Mouse (Mus musculus): ENCODE measurements around the gene Mfsd12. TPM values are rescaled to one million over a fixed set of nuclear protein-coding genes. Genes with fewer than 3 reads are reported as not detected.

Mfsd12 gene
- polyA plus RNA-seq, 1 experiment from 2014 or later: 18.1 TPM

DNA sequence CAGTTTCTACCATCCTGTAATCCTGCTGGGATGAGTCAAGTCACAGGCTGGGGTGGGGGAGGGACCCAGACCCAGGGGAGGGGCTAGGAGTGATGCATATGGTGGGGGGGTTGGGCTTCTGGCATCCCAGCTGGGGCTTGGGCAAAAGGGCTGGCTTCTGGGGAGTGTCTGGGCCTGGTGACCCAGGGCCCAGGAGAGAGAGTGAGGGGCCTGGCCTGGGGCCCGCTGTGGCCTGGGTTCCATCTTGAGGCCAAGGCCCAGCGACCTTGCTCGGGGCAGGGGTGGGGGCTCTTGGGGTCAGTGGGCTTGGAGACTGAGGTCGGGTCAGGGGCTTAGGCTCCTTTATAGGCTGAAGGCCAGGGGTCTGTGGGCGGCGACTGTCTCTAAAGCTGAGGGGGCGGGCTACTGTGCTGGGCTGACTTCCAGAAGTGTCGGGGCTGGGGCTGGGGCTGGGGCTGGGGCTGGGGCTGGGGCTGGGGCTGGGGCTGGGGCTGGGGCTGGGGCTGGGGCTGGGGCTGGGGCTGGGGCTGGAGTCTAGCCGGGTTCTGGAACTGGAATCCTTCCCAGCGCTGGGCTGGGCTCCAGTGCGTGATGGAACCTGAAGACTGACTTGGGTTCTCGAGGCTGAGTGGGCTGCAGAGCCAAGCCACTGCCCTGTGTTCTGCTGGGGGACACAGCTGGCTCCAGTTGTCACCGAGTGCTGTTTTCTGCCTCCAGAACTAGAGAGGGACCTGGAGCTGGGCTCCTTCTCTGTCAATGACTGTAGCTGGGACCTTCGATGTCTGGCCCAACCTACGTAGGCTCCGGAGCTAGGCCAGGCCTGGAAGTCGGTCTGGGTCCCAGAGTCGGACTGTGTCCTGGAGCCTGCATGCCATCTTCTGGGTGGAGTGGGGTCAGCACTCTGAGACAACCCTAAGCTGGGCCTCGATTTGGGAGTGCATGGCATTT, 21.6 kb upstream of the Mfsd12 start:
- Histone ChIP-seq H3K4me3 (ENCODE audit: low read depth, low read length) (no peak overlapping the region), H3K36me3 (ENCODE audit: control insufficient read depth, insufficient read depth, low read length) (no peaks in the 10 kb centered on the region), H3K4me1 (ENCODE audit: control insufficient read depth, insufficient read depth, low read length) (no peaks in the 10 kb centered on the region), H3K4me2 (ENCODE audit: low read length) (no peak overlapping the region), H3K9ac (ENCODE audit: low read depth, low read length) (peak overlapping the region; percentile 25; the same call in 1 of the 2 replicates), H3K27me3 (ENCODE audit: control insufficient read depth, insufficient read depth, low read depth, low read length) (peaks cover 18% of the 10 kb centered on the region), H3K27ac (ENCODE audit: low read length) (no peak overlapping the region), H3K9me3 (replicated peaks; ENCODE audit: control insufficient read depth, low read length, poor library complexity, severe bottlenecking) (no peaks in the 10 kb centered on the region)
- WGBS: 39% methylated on average over 17 of the region's 19 CpGs
- no peak for ATAC-seq

DNA sequence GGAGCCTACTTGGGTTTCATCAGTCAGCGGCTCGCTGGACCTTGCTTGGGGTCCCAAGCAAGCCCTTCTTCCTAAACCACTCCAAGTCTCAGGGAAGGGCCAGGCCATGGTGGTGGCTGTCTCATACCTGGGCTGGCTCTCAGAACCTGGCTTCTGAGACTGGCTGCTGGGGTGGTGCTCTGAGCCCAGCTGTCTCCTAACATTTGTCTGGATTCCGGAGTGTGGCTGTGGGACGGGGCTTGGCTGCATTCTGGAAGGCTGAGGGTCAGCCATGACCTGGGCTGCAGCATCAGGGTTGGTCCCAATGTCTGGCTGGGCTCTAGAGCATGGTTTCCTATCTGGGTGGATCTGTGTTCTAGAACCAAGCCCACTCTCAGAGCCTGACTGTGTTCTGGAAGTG, 20.7 kb upstream of the Mfsd12 start:
- Histone ChIP-seq H3K9me3 (replicated peaks; ENCODE audit: control insufficient read depth, low read length, poor library complexity, severe bottlenecking) (no peaks in the 10 kb centered on the region), H3K27ac (ENCODE audit: low read length) (no peak overlapping the region), H3K4me1 (ENCODE audit: control insufficient read depth, insufficient read depth, low read length) (no peaks in the 10 kb centered on the region), H3K4me3 (ENCODE audit: low read depth, low read length) (no peak overlapping the region), H3K9ac (ENCODE audit: low read depth, low read length) (no peak overlapping the region), H3K27me3 (ENCODE audit: control insufficient read depth, insufficient read depth, low read depth, low read length) (peaks cover 25% of the 10 kb centered on the region), H3K4me2 (ENCODE audit: low read length) (no peak overlapping the region), H3K36me3 (ENCODE audit: control insufficient read depth, insufficient read depth, low read length) (no peaks in the 10 kb centered on the region)
- WGBS: 96% methylated on average over 4 of the region's 4 CpGs
- no peak for ATAC-seq

DNA sequence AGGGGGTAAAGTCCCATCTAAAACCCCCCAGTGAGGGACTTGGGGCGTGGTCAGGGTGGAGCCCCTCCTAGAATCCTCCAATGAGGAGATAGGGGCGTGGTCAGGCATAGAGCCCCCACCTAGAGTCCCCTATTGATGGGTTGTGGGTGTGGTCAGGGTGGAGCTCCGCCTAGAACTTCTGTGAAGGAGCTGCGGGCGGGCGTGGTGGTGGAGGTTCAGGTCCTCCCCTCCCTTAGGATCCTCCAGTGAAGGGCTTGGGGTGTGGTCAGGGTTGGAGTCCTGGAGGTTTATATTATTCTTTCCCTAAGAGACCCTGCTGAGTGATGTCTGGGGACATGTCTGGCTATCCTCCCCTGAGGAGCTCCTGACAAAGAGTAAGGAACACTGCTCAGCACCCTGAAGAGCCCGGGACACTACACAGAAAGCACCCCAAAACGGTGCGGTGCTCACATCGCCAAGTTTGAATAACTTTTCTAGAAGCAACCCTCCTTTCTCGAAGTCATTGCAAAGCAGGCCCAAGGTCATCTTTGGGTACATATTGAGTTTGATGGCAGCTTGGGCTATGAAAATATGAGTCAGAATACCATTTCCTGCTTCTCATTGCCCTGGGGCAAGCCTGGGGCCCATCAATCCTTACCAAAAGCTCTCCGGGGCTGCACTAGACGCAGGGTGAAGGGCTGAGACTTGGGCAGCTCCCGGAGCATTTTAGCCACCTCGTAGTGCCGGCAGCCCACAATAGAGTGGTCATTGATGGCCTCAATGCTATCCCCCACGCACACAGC, 16.5 kb upstream of the Mfsd12 start:
- Histone ChIP-seq H3K27me3 (ENCODE audit: control insufficient read depth, insufficient read depth, low read depth, low read length) (peaks cover 38% of the 10 kb centered on the region), H3K4me2 (ENCODE audit: low read length) (no peak overlapping the region), H3K9ac (ENCODE audit: low read depth, low read length) (no peak overlapping the region), H3K4me1 (ENCODE audit: control insufficient read depth, insufficient read depth, low read length) (peaks cover 6% of the 10 kb centered on the region), H3K27ac (ENCODE audit: low read length) (no peak overlapping the region), H3K36me3 (ENCODE audit: control insufficient read depth, insufficient read depth, low read length) (no peaks in the 10 kb centered on the region), H3K4me3 (ENCODE audit: low read depth, low read length) (no peak overlapping the region), H3K9me3 (replicated peaks; ENCODE audit: control insufficient read depth, low read length, poor library complexity, severe bottlenecking) (no peaks in the 10 kb centered on the region)
- WGBS: 37% methylated on average over 17 of the region's 17 CpGs
- no peak for ATAC-seq

DNA sequence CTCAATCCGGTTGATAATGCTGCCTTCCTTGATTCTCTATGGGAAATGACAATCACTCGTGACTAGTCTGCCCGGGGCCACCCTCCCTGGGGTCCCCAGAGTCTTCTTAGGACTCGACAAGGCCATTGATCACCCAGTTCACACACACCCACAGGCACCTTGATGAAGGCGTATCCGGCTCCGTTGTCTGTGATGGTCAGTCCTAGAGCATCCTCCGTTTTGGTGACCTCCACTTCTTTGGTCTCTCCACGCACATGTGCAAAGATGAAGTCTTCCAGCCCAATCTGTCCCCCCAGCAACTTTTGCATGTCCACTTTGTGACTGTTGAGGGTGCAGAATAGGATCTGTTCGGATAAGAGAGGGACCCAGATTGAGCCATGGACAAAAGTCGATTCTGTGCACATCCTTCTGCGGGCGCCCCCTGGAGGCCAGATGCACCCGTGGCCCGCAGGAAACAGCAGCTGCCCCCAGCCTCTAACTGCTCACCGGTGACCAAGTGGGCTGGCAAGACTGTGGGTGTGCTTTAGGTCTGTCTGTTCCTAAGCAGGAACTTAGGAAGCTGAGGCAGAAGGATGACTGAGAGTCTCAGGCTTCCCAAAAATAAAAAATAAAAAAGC, 15.8 kb upstream of the Mfsd12 start:
- Histone ChIP-seq H3K9ac (ENCODE audit: low read depth, low read length) (no peak overlapping the region), H3K4me2 (ENCODE audit: low read length) (no peak overlapping the region), H3K9me3 (replicated peaks; ENCODE audit: control insufficient read depth, low read length, poor library complexity, severe bottlenecking) (no peaks in the 10 kb centered on the region), H3K36me3 (ENCODE audit: control insufficient read depth, insufficient read depth, low read length) (no peaks in the 10 kb centered on the region), H3K4me1 (ENCODE audit: control insufficient read depth, insufficient read depth, low read length) (peaks cover 8% of the 10 kb centered on the region), H3K27ac (ENCODE audit: low read length) (no peak overlapping the region), H3K4me3 (ENCODE audit: low read depth, low read length) (no peak overlapping the region), H3K27me3 (ENCODE audit: control insufficient read depth, insufficient read depth, low read depth, low read length) (peaks cover 38% of the 10 kb centered on the region)
- ATAC-seq: no peak
- WGBS: 40% methylated on average over 16 of the region's 16 CpGs

DNA sequence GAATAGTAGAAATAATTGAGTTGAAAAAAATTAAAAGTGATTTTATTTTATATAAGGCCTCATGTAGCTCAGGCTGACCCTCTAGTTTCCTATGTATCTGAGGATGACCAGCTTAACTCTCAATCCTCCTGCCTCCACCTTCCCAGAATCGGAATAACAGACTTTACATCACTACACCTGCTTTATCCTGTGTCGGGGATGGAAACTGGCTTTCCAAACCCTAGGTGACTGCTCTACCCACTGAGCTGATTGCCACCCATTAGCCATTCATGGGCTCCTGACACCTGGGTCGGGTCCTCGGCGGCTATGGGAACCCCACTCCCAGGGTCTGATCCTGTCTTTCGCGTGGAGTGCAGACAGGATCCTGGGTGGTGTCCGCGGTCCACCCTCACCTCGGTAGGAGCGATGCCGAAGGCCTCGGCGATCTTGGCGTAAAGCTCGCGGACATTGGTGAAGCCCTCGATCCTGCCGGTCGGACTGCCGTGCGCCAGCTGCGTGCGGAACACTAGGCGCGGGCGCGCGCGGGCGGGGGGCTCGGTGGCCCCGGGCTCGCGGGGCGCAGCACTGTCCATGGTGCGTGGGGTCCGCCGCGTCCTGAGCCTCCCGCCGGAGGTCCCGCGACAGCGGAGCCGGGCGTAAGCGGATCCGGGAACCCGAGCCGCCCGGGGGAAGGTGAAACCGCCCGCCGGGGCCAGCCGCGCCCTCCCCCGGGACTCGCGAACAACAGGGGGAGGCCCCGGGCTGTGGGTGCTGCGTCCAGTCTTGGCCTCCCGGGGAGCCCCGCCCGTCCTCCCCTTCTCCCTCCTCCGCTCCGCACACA, 14.4 kb upstream of the Mfsd12 start, which contains the start of gene Gipc3:
TSS of gene Gipc3 (minus strand) at position 581 of the 820 bp plus-strand sequence.
- Histone ChIP-seq H3K4me3 (ENCODE audit: low read depth, low read length) (peak within 1 kb of the TSS; percentile 43), H3K4me2 (ENCODE audit: low read length) (peak within 1 kb of the TSS; percentile 71), H3K9me3 (replicated peaks; ENCODE audit: control insufficient read depth, low read length, poor library complexity, severe bottlenecking) (no peaks in the 10 kb centered on the region), H3K36me3 (ENCODE audit: control insufficient read depth, insufficient read depth, low read length) (no peaks in the 10 kb centered on the region), H3K27me3 (ENCODE audit: control insufficient read depth, insufficient read depth, low read depth, low read length) (peaks cover 38% of the 10 kb centered on the region), H3K9ac (ENCODE audit: low read depth, low read length) (peak within 1 kb of the TSS; percentile 63), H3K27ac (ENCODE audit: low read length) (no peak within 1 kb of the TSS), H3K4me1 (ENCODE audit: control insufficient read depth, insufficient read depth, low read length) (peaks cover 15% of the 10 kb centered on the region)
- ATAC-seq: no peak
- WGBS: 4% methylated on average over 64 of the region's 67 CpGs

DNA sequence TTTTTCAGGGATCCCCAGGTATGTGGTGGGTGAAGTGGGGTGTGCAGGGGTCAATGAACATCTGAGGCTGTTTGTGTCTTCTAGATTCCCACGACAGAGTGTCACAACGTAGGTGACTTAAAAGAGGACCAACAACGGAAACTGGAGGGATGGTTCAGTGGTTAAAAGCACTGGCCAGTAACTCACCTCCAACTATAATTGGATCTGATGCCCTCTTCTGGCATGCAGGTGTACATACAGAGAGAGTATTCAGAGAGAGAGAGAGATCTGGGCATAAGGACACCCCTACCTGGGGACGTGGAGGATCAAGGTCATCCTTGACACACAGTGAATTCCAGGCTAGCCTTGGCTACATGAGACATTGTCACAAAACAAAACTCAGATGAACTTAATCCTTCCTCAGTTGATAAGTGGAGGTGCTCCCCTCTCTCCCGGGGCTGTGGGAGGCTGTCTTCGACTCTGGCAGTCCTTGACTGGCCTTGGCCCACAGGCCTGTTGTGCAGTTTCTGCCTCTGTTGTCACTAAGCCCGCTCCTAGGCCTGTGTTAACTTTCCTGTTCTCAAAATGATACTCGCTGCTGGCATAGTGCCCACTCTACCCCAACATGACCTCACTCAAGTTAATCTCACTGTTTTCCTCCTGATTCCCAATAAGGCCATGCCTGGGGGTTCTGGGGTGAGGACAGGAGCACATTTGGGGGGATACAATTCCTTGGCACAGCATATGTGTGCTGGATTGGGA, 12.7 kb upstream of the Mfsd12 start:
- Histone ChIP-seq H3K9ac (ENCODE audit: low read depth, low read length) (no peak overlapping the region), H3K4me2 (ENCODE audit: low read length) (no peak overlapping the region), H3K27ac (ENCODE audit: low read length) (no peak overlapping the region), H3K36me3 (ENCODE audit: control insufficient read depth, insufficient read depth, low read length) (no peaks in the 10 kb centered on the region), H3K27me3 (ENCODE audit: control insufficient read depth, insufficient read depth, low read depth, low read length) (peaks cover 38% of the 10 kb centered on the region), H3K4me1 (ENCODE audit: control insufficient read depth, insufficient read depth, low read length) (peaks cover 15% of the 10 kb centered on the region), H3K9me3 (replicated peaks; ENCODE audit: control insufficient read depth, low read length, poor library complexity, severe bottlenecking) (no peaks in the 10 kb centered on the region), H3K4me3 (ENCODE audit: low read depth, low read length) (no peak overlapping the region)
- 58% methylated on average over 8 of the region's 8 CpGs for whole genome bisulfite sequencing
- ATAC-seq: no peak

DNA sequence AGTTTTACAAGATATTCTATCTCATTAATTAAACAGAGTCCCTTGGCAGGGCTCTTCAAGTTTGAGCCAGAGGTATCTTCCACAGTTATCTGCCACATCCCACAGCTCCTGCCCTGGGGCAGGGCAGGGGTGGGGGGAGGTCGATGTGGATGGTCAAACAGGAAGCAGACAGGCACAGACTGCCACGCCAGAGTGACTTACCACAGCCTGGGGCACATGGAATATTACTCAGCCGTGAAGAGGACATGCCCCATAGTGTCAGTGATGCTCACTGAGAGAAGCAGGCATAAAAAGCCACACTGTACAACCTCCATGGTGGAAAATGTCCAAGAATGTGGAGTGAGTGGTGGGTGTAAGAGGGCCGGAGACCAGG, 12.1 kb upstream of the Mfsd12 start:
- Histone ChIP-seq H3K9me3 (replicated peaks; ENCODE audit: control insufficient read depth, low read length, poor library complexity, severe bottlenecking) (no peaks in the 10 kb centered on the region), H3K9ac (ENCODE audit: low read depth, low read length) (no peak overlapping the region), H3K4me2 (ENCODE audit: low read length) (no peak overlapping the region), H3K36me3 (ENCODE audit: control insufficient read depth, insufficient read depth, low read length) (no peaks in the 10 kb centered on the region), H3K4me1 (ENCODE audit: control insufficient read depth, insufficient read depth, low read length) (peaks cover 19% of the 10 kb centered on the region), H3K4me3 (ENCODE audit: low read depth, low read length) (no peak overlapping the region), H3K27me3 (ENCODE audit: control insufficient read depth, insufficient read depth, low read depth, low read length) (peaks cover 38% of the 10 kb centered on the region), H3K27ac (ENCODE audit: low read length) (no peak overlapping the region)
- no peak for ATAC-seq
- 85% methylated on average over 4 of the region's 4 CpGs for WGBS
